Mouse (Mus musculus) megakaryocyte, embryonic 14.5 days (primary cell): Measurements from ENCODE around the gene AB124611. TPM values are rescaled to one million over a fixed set of nuclear protein-coding genes. Genes with fewer than 3 reads are reported as not detected.

Experiments
- H3K27me3 ChIP-seq: replicated peaks from 2 replicates; pipeline ENCODE3; 2012; ENCODE audit warnings: inconsistent platforms
- H3K36me3 ChIP-seq: replicated peaks from 2 replicates; pipeline ENCODE3; 2012; ENCODE audit warnings: low read length, inconsistent platforms, mixed read lengths
- H3K4me1 ChIP-seq: 2 replicates; pipeline ENCODE4 v1.6.1; 2012; ENCODE audit warnings: inconsistent platforms
- H3K4me3 ChIP-seq: replicated peaks from 2 replicates; pipeline ENCODE3; 2012; ENCODE audit warnings: moderate library complexity, mild to moderate bottlenecking, inconsistent platforms
- H3K9me3 ChIP-seq: 2 replicates; pipeline ENCODE4 v1.6.1; 2012; ENCODE audit warnings: inconsistent platforms
- FLI1 ChIP-seq: IDR thresholded peaks from 2 replicates; pipeline ENCODE4 v1.6.1; 2012; ENCODE audit warnings: low read length, inconsistent platforms, mixed read lengths
- GATA1 ChIP-seq: IDR thresholded peaks from 3 replicates; pipeline ENCODE4 v1.6.1; 2012; ENCODE audit warnings: mixed read lengths, low read length, inconsistent platforms, borderline replicate concordance
- polyA plus RNA-seq: library from polyadenylated mRNA; stranded (reverse); fragments of >175 nt; gene quantifications from 2 replicates; pipeline ENCODE4 v1.2.3, GENCODE M21; 2012; ENCODE audit warnings: low replicate concordance; ENCODE audit not compliant: insufficient read depth

The AB124611 gene
- polyA plus RNA-seq, 1 experiment: 70.3 TPM

- Histone ChIP-seq H3K9me3 (no peaks in the 10 kb centered on the region), H3K36me3 (peaks cover 25% of the 10 kb centered on the region), H3K4me3 (peak overlapping the region; percentile 98), H3K4me1 (peaks cover 50% of the 10 kb centered on the region), H3K27me3 (no peaks in the 10 kb centered on the region)
- TF ChIP-seq FLI1 (no peak), GATA1 (no peak)
These were observed 19.5 kb downstream of the AB124611 start for GRCm38 (mm10) chr9:21545351-21545915.

GRCm38 (mm10) chr9:21545916-21546788 is 20.2 kb downstream of the AB124611 start:
- peak overlapping the region; percentile 98 for H3K4me3 ChIP-seq
- H3K36me3 ChIP-seq: peaks cover 25% of the 10 kb centered on the region
- no peaks in the 10 kb centered on the region for H3K9me3 ChIP-seq
- peaks cover 50% of the 10 kb centered on the region for H3K4me1 ChIP-seq
- no peak for TF ChIP-seq FLI1
- no peaks in the 10 kb centered on the region for H3K27me3 ChIP-seq

DNA sequence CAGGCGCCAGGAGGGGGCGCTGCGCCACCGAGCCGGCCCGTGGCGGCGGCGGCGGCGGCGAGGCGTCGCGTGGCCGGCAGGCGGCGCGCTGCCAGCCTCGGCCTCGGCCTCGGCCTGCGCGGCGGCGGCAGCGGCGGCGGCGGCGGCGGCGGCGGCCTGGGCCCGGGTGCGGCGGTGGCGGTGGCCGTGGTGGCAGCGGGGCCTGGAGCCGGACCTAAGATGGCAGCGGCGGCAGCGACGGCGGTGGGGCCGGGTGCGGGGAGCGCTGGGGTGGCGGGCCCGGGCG is 20.8 kb downstream of the AB124611 start, which contains the start of gene Carm1:
Gene Carm1 (plus strand): TSS at position 106 of the 286 bp plus-strand sequence.
- Histone ChIP-seq H3K27me3 (no peaks in the 10 kb centered on the region), H3K36me3 (peaks cover 25% of the 10 kb centered on the region), H3K9me3 (no peaks in the 10 kb centered on the region), H3K4me3 (peak within 1 kb of the TSS; percentile 98), H3K4me1 (peaks cover 52% of the 10 kb centered on the region)
- TF ChIP-seq GATA1 (no peak), FLI1 (no peak)

DNA sequence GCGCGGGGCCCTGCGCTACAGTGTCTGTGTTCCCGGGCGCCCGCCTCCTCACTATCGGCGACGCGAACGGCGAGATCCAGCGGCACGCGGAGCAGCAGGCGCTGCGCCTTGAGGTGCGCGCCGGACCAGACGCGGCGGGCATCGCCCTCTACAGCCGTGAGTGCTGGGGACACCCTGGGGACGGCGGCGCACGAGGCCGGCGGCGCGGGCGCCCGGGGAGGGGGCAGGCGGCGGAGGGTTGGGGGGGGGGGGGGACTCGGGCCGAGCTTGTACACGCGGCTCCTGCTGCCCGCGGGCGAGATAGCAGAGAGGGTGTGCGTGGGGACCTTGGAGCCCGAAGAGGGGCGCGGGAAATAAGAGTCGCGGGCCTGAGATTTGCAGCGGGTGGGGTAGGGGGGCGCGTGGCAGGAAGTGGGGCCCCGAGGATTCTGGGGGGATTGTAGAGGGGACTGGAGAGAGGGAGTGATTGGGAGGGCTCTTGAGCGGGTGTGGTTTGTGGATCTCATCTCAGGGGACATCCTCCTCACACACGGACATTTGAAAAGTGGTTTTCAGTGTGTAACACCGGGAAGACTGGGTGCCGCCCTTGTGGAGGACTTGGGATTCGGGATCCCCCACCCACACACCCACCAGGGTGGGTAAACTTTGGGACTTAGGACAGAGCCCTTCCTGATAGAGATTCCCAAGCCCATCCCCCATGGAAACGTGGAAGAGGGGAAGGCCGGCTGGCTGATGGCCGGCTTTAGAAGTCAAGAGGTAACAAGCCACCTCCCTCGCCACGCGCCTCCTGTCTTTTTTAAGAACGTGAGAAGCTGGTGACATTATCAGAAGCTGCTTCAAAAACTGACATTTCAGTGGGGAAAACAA is 21.3 kb downstream of the AB124611 start:
- H3K9me3 ChIP-seq: no peaks in the 10 kb centered on the region
- no peaks in the 10 kb centered on the region for H3K27me3 ChIP-seq
- H3K4me3 ChIP-seq: peak overlapping the region; percentile 98
- TF ChIP-seq FLI1 (no peak), GATA1 (no peak)
- H3K36me3 ChIP-seq: peaks cover 26% of the 10 kb centered on the region
- peaks cover 52% of the 10 kb centered on the region for H3K4me1 ChIP-seq

DNA sequence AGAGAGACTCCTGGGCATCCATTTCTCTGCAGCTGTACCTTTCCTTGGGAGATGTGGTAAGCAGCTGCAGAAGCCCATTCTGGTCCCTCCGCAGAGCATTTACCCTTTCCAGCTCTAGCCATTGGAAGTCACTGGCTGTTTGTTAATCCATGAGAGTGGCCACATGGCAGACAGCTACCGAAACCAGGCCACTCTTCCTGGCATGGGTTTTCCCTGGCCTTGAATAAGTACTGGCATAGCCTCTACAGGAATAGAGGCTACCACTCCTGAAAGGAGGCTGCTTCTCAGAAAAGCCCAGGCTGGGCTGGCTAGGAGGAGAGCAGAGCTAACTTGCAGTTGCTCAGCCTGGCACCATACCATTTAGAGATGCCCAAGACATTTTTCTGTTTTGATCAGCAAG is 25.1 kb downstream of the AB124611 start:
- Histone ChIP-seq H3K36me3 (peaks cover 41% of the 10 kb centered on the region), H3K4me1 (peaks cover 72% of the 10 kb centered on the region), H3K27me3 (no peaks in the 10 kb centered on the region), H3K4me3 (no peak overlapping the region), H3K9me3 (no peaks in the 10 kb centered on the region)
- TF ChIP-seq GATA1: no peak
- no peak for TF ChIP-seq FLI1

- Histone ChIP-seq H3K4me1 (peaks cover 83% of the 10 kb centered on the region), H3K27me3 (no peaks in the 10 kb centered on the region), H3K9me3 (no peaks in the 10 kb centered on the region), H3K36me3 (peaks cover 62% of the 10 kb centered on the region), H3K4me3 (no peak overlapping the region)
- TF ChIP-seq GATA1 (no peak), FLI1 (no peak)
These were observed 27.8 kb downstream of the AB124611 start for GRCm38 (mm10) chr9:21553607-21554273.

DNA sequence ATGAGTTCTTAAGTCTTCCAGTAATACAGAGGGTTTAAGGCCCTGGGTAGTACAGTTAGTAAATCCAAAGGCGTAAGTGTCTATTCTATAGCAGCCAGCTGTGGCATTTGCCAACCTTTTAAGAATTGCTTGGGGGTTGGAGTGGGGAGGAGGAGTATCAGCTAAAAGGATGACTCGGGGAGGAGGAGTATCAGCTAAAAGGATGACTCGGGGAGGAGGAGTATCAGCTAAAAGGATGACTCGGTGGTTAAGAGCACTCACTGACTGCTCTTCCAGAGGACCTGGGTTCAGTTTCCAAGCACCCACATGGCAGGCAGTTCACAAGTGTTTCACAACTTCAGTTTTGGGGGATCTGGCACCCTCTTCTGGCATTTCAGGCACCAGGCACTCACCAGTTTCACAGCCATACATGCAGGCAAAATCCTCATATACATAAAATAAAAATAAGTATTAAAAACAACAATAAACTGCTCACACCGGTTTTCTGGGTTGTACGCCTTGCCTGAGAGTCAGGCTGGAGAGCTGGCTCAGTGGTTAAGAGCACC is 29.3 kb downstream of the AB124611 start:
- peaks cover 81% of the 10 kb centered on the region for H3K4me1 ChIP-seq
- no peak overlapping the region for H3K4me3 ChIP-seq
- H3K9me3 ChIP-seq: no peaks in the 10 kb centered on the region
- no peaks in the 10 kb centered on the region for H3K27me3 ChIP-seq
- no peak for TF ChIP-seq FLI1
- no peak for TF ChIP-seq GATA1
- peaks cover 60% of the 10 kb centered on the region for H3K36me3 ChIP-seq

- H3K4me1 ChIP-seq: peaks cover 65% of the 10 kb centered on the region
These were observed 31.0 kb downstream of the AB124611 start for GRCm38 (mm10) chr9:21556996-21557395.

GRCm38 (mm10) chr9:21557556-21557955 is 31.6 kb downstream of the AB124611 start:
- Histone ChIP-seq H3K36me3 (peaks cover 58% of the 10 kb centered on the region), H3K27me3 (no peaks in the 10 kb centered on the region), H3K4me3 (no peak overlapping the region), H3K4me1 (peaks cover 59% of the 10 kb centered on the region), H3K9me3 (no peaks in the 10 kb centered on the region)
- TF ChIP-seq GATA1 (no peak), FLI1 (no peak)

More at GRCm38 (mm10) chr9:21556996-21557395, 31.0 kb downstream of the AB124611 start:
- H3K9me3 ChIP-seq: no peaks in the 10 kb centered on the region
- H3K36me3 ChIP-seq: peaks cover 61% of the 10 kb centered on the region
- TF ChIP-seq FLI1 (no peak), GATA1 (no peak)
- no peak overlapping the region for H3K4me3 ChIP-seq
- no peaks in the 10 kb centered on the region for H3K27me3 ChIP-seq
